Mouse (Mus musculus) erythroblast, embryonic 14.5 days (primary cell): ENCODE results near the gene Gamt.

ENCODE experiments used
- GATA1 ChIP-seq: IDR thresholded peaks from 2 replicates; pipeline ENCODE4 v1.6.1; 2012; ENCODE audit warnings: low read length, inconsistent platforms, mixed read lengths
- TAL1 ChIP-seq: IDR thresholded peaks from 3 replicates; pipeline ENCODE4 v1.6.1; 2012; ENCODE audit warnings: low read length, inconsistent platforms, mixed read lengths

- TF ChIP-seq TAL1 = no peak
- no peak for TF ChIP-seq GATA1
Observed at GRCm38 (mm10) chr10:80255881-80256535, 4.8 kb downstream of the Gamt start.
